Mouse (Mus musculus) forebrain, embryonic 15.5 days (tissue): ENCODE measurements around the gene Pno1. TPM values are rescaled to one million over a fixed set of nuclear protein-coding genes. Genes with fewer than 3 reads are reported as not detected.

Experiments used
- ATAC-seq: fragments of 200-750 bp; cut with Nextera tagmentation; replicated peaks from 2 replicates; pipeline ENCODE4 v1.8.0; 2017; ENCODE audit warnings: mild to moderate bottlenecking, moderate TSS enrichment, moderate library complexity
- H3K27ac ChIP-seq: fragments of 300-500 bp; sonication (generic); replicated peaks from 2 replicates; pipeline ENCODE4 v1.5.1; 2015; ENCODE audit warnings: mild to moderate bottlenecking, inconsistent platforms
- H3K27me3 ChIP-seq: fragments of 300-500 bp; sonication (generic); 2 replicates; pipeline ENCODE4 v1.6.1; 2015; ENCODE audit warnings: inconsistent platforms
- H3K36me3 ChIP-seq: fragments of 300-500 bp; sonication (generic); 2 replicates; pipeline ENCODE4 v1.6.1; 2015; ENCODE audit warnings: mild to moderate bottlenecking, inconsistent platforms
- H3K4me1 ChIP-seq: fragments of 300-500 bp; sonication (generic); 2 replicates; pipeline ENCODE4 v1.6.1; 2015; ENCODE audit warnings: inconsistent platforms
- H3K4me2 ChIP-seq: fragments of 300-500 bp; sonication (generic); replicated peaks from 2 replicates; pipeline ENCODE4 v1.6.1; 2015; ENCODE audit warnings: mild to moderate bottlenecking, inconsistent platforms
- H3K4me3 ChIP-seq: fragments of 300-500 bp; sonication (generic); 2 replicates; pipeline ENCODE4 v1.5.1; 2015; ENCODE audit warnings: mild to moderate bottlenecking, inconsistent platforms
- H3K9ac ChIP-seq: fragments of 300-500 bp; sonication (generic); replicated peaks from 2 replicates; pipeline ENCODE4 v1.6.1; 2015; ENCODE audit warnings: mild to moderate bottlenecking, inconsistent platforms
- H3K9me3 ChIP-seq: fragments of 300-500 bp; sonication (generic); 2 replicates; pipeline ENCODE4 v1.6.1; 2016; ENCODE audit warnings: inconsistent platforms
- WGBS: fragments of 180-500 bp; shearing (Covaris S2); methylation state at CpG from one replicate; pipeline ENCODE4 v1.1.7; 2015; ENCODE audit warnings: mixed read lengths; 5-methylcytosine and 5-hydroxymethylcytosine counted together
- polyA plus RNA-seq: library from polyadenylated mRNA; unstranded; fragments of >200 nt; fragmentation: Nextera tagmentation; extraction: Ambion mirVana; gene quantifications from 2 replicates; pipeline ENCODE4 v1.2.1, GENCODE M21; 2015

Pno1 gene
- polyA plus RNA-seq, 1 experiment from 2014 or later: 41.5 TPM

DNA sequence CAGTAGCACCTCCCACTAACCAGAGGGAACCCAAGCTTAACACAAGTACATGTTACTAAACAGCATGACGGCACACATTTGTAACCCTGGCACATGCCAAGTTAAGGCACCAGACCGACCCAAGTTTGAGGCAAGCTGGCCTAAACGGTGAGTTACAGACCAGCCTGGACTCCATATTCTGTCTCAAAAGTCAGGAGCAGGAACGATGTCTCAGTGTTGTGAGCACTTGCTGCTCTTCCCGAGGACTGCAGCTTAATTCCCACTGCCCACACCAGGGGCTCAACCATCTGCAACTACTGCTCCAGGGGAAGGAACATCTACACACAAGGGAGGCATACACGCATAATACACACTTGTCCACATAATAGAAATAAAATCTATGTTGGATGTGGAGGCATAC is 8.9 kb downstream of the Pno1 start:
- Histone ChIP-seq H3K9ac (no peak overlapping the region), H3K27me3 (no peaks in the 10 kb centered on the region), H3K36me3 (peaks cover 37% of the 10 kb centered on the region), H3K27ac (no peak overlapping the region), H3K9me3 (no peaks in the 10 kb centered on the region), H3K4me2 (no peak overlapping the region), H3K4me3 (no peak overlapping the region), H3K4me1 (no peaks in the 10 kb centered on the region)
- ATAC-seq: no peak
- 90% methylated on average over 6 of the region's 6 CpGs for WGBS

DNA sequence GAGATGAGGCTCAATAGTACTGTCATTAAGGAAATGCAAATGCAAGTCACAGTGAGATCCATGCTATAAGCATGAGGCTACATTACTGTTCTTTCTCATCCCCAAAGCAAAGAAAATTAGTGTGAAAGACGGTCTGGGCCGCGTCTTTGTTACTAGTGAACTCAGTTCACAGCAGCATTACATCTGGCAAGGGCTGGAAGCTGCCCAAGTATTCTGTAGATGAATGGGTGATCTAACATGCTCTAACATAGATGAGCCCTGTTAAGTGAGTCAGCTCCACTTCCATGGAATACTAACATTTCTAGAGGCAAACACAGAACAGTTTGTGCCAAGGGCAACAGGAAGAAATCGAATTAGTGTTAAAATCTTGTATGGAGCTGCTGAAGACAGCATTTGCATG is 10.4 kb downstream of the Pno1 start:
- no peak for ATAC-seq
- Histone ChIP-seq H3K4me3 (no peak overlapping the region), H3K9ac (no peak overlapping the region), H3K27ac (no peak overlapping the region), H3K27me3 (no peaks in the 10 kb centered on the region), H3K4me1 (no peaks in the 10 kb centered on the region), H3K36me3 (peaks cover 53% of the 10 kb centered on the region), H3K4me2 (no peak overlapping the region), H3K9me3 (no peaks in the 10 kb centered on the region)
- WGBS: 92% methylated on average over 4 of the region's 4 CpGs

DNA sequence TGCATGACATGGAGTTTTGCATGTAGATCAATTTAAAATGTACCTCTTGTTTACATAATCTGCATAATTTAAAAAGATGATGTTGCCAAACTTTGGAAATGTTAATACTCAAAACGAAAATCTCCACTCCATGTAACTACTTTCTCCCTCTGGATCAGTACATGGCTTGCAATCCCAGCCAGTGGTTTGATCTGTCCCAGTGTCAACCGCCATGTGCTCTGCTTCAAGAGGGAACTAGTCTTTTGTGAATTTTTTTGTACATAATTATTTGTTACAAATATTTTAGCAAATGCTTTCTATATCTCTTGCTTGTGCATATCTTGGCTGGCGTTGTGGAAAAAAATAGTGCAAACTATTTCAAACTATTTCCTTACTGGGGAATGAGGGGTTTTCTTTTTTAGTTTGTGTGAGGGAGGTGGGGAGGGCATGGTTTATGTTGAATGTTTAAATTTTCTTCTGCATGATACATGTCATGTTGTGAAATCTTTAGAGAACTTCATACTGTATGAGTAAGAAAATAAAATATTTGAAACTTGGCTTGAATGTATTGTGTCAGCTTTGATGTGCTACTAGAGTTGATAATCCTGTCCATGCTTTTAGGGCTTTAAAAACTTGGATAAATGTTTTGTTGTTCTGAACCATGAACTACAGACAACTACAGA is 11.4 kb downstream of the Pno1 start:
- Histone ChIP-seq H3K9me3 (no peaks in the 10 kb centered on the region), H3K36me3 (peaks cover 62% of the 10 kb centered on the region), H3K4me1 (no peaks in the 10 kb centered on the region), H3K27me3 (no peaks in the 10 kb centered on the region), H3K27ac (no peak overlapping the region), H3K4me3 (no peak overlapping the region), H3K4me2 (no peak overlapping the region), H3K9ac (no peak overlapping the region)
- no peak for ATAC-seq
- 95% methylated on average over 3 of the region's 3 CpGs for WGBS

DNA sequence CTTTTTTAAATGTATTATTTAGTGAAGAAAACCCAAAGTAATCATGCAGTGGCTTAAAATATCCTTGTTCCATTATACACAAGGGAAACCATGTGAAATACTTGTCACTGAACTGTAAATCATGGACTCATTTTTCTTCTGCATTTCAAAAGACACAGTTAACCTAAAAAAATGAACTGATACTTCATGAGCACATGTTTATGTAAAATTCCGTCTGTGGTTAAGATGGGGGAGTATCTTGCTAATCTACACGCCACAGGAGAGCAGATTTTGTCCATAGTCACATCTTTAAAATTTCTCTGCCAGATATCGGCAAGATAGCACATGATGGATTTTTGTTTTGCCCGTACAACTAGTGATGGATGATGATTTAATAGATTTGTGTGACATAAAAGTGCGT is 12.2 kb downstream of the Pno1 start:
- WGBS: 96% methylated on average over 5 of the region's 5 CpGs
- peaks cover 69% of the 10 kb centered on the region for H3K36me3 ChIP-seq
- ATAC-seq: no peak

DNA sequence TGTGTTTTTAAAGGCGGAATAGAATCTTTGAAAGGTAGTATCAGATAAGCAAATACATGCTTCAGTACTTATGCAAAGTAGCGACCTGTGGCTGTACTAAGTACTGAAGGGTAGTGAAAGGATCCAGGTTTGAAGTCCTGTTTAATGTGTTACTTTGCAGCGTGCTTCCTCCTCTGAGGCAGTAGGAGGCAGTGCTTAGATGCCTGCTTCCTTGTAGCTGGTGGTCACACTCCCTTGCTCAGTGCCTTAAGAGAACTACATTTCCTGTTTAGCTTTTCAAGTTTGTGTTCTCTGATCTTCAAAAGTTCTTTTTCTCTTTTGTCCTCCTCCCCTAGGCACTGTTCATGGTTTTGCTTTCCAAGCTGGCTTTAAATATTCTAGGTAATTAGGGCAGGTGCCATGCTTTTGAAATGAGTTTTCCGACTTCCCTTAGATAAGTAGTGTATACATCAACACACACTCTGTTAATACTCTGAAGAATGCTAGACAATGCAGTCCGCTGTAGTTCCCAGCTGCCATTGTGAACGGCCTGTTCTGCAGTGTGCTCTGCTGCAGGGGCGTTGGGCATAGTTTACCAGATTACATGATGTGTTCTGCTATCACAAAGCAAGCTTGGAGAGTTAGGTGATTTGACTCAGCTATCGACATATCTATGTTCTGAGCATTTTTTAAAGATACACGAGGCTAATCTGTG is 19.1 kb downstream of the Pno1 start:
- Histone ChIP-seq H3K27me3 (no peaks in the 10 kb centered on the region), H3K4me2 (no peak overlapping the region), H3K9me3 (no peaks in the 10 kb centered on the region), H3K4me1 (no peaks in the 10 kb centered on the region), H3K9ac (no peak overlapping the region), H3K4me3 (no peak overlapping the region), H3K36me3 (peaks cover 33% of the 10 kb centered on the region), H3K27ac (no peak overlapping the region)
- 43% methylated on average over 9 of the region's 9 CpGs for WGBS
- no peak for ATAC-seq

More for the DNA sequence above, 12.2 kb downstream of the Pno1 start:
- Histone ChIP-seq H3K9ac (no peak overlapping the region), H3K4me3 (no peak overlapping the region), H3K27ac (no peak overlapping the region), H3K27me3 (no peaks in the 10 kb centered on the region), H3K4me2 (no peak overlapping the region), H3K9me3 (no peaks in the 10 kb centered on the region), H3K4me1 (no peaks in the 10 kb centered on the region)

DNA sequence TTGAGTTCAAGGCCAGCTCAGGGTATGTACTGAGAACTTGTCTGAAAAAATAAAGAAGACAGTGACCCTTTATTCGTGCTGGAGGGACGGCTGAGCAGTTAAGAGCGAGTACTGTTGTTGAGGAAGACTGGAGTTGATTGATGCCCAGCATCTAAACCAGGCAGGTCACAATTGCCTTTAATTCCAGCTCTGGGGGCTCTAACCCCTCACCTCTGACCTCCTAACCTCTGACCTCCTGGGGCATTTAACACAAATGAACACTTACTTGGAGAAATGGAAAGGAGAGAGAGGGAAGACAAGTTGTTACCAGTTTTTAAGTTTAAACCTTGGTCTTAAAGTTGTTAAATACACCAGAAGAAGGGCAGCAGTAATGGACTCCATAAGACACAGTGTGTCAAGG is 22.6 kb downstream of the Pno1 start:
- no peak overlapping the region for H3K4me3 ChIP-seq
- 76% methylated on average over 3 of the region's 3 CpGs for WGBS
- no peak overlapping the region for H3K4me2 ChIP-seq
- H3K4me1 ChIP-seq: no peaks in the 10 kb centered on the region
- H3K9me3 ChIP-seq: no peaks in the 10 kb centered on the region
- no peak; the same call in 1 of the 2 replicates for ATAC-seq
- H3K36me3 ChIP-seq: no peaks in the 10 kb centered on the region
- H3K27me3 ChIP-seq: no peaks in the 10 kb centered on the region
- H3K27ac ChIP-seq: no peak overlapping the region
- no peak overlapping the region for H3K9ac ChIP-seq

DNA sequence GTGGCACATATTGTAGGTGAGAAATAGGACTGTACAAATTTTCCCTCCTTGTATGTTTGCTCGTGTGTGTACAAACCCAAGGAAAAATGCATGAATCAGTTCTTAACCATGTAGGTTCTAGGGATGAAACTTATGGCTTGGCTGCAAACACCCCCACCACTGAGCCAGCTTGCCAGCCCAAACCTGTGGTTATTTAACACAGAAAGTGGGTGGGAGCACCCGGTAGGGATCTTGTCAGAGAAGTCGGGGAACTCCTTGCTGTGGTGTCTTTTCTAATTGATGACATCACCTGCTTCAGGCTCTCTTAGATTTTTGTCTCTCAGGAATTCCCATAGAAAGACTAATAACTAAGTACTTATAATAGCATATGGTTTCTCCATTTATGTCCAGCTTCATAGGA is 23.7 kb downstream of the Pno1 start:
- Histone ChIP-seq H3K4me3 (no peak overlapping the region), H3K4me1 (no peaks in the 10 kb centered on the region), H3K9me3 (no peaks in the 10 kb centered on the region), H3K4me2 (no peak overlapping the region), H3K9ac (no peak overlapping the region), H3K27me3 (no peaks in the 10 kb centered on the region), H3K27ac (no peak overlapping the region), H3K36me3 (no peaks in the 10 kb centered on the region)
- WGBS: 73% methylated on average over 3 of the region's 3 CpGs
- no peak for ATAC-seq

DNA sequence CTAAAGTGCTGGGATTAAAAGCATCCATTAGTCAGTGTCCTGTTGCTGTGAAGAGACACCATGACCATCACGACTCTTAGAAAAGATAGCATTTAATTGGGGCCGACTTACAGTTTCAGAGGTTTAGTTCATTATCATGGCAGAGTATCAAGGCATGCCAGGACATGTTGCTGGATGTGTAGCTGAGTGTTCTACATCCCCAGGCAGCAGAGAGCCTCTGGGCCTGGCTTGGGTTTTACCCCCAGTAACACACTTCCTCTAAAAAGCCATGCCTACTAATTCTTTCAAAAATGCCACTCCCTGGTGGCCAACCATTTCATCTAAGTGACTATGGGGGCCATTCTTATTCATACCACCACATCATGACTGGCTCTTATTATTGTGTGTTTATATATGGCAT is 28.2 kb downstream of the Pno1 start:
- no peaks in the 10 kb centered on the region for H3K9me3 ChIP-seq
- H3K4me1 ChIP-seq: 0 out of 2 replicates have a peak, but pooled peaks cover 2% of the 10 kb centered on the region
- H3K4me3 ChIP-seq: no peak overlapping the region
- H3K9ac ChIP-seq: no peak overlapping the region
- no peaks in the 10 kb centered on the region for H3K36me3 ChIP-seq
- H3K27ac ChIP-seq: no peak overlapping the region
- H3K4me2 ChIP-seq: no peak overlapping the region
- ATAC-seq: no peak
- 96% methylated on average over 2 of the region's 2 CpGs for WGBS
- no peaks in the 10 kb centered on the region for H3K27me3 ChIP-seq

DNA sequence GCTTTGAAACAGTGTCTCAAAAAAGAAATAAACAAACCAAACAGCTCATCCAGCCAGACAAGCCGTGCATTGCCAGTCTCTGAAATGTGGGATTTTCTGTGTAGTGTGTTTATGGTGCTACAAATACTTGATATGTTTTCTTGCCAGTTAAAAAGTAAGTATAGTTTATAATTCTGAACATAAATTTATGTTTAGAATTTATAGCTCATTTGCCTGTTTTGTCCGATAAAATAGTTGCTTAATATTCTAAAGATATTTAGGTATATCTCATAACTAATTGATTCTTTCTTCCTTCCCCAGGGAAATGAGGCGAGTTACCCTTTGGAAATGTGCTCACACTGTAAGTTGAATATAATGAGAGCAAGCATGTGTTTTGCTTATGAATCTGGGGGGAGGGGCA is 29.6 kb downstream of the Pno1 start, which contains the start of gene Wdr92:
Gene Wdr92, plus strand, starts transcription at position 301 of the 400 bp plus-strand sequence.
- 81% methylated on average over 3 of the region's 3 CpGs for WGBS
- Histone ChIP-seq H3K27ac (no peak within 1 kb of the TSS), H3K9ac (no peak within 1 kb of the TSS), H3K9me3 (no peaks in the 10 kb centered on the region), H3K4me2 (no peak within 1 kb of the TSS), H3K36me3 (no peaks in the 10 kb centered on the region), H3K4me1 (0 out of 2 replicates have a peak, but pooled peaks cover 2% of the 10 kb centered on the region), H3K27me3 (no peaks in the 10 kb centered on the region), H3K4me3 (no peak within 1 kb of the TSS)
- no peak for ATAC-seq

DNA sequence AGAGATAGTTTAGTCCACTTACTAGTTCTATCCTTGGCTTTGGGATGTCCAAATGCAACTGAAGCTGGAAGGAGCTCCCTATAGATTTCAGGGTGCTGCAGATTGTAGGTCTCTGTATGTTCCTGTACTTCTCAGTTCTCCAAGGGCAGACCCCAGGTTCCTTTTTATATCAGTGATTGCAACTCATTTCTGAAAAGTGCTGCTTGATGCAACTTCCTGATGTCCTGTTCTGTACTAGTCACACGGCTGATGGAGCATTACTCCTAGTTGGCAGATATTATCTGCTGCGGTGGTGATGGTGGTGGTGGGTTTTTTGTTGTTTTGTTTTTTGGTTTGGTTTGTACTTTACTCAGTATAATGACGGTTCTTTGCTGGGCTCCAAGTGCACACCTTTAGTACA is 30.6 kb downstream of the Pno1 start:
- Histone ChIP-seq H3K9me3 (no peaks in the 10 kb centered on the region), H3K4me2 (no peak overlapping the region), H3K27ac (no peak overlapping the region), H3K4me1 (0 out of 2 replicates have a peak, but pooled peaks cover 2% of the 10 kb centered on the region), H3K4me3 (no peak overlapping the region), H3K36me3 (no peaks in the 10 kb centered on the region), H3K9ac (no peak overlapping the region), H3K27me3 (no peaks in the 10 kb centered on the region)
- 92% methylated on average over 3 of the region's 3 CpGs for WGBS
- no peak for ATAC-seq

DNA sequence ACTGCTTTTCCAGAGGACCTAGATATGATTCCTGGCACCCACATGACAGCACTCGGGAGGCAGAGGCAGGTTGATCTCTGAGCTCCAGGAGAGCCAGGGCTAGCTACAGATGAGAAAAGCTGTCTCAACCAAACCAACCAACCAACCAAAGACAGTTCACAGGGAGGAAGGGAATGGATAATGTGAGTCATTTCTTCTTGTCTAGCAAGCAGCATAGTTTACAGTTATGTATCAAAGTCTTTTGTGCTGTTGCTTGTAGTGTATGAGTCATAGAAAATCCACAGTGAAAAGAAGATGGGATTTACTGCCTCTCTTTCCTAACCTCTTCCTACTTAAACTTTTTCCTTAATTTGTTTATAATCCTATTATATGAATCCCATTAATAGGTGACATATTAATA is 34.7 kb downstream of the Pno1 start:
- no peak overlapping the region for H3K4me2 ChIP-seq
- ATAC-seq: no peak
- no peaks in the 10 kb centered on the region for H3K4me1 ChIP-seq
- no peaks in the 10 kb centered on the region for H3K36me3 ChIP-seq
- H3K27ac ChIP-seq: no peak overlapping the region
- H3K4me3 ChIP-seq: no peak overlapping the region
- no peak overlapping the region for H3K9ac ChIP-seq
- 0 out of 2 replicates have a peak, but pooled peaks cover 3% of the 10 kb centered on the region for H3K9me3 ChIP-seq
- no peaks in the 10 kb centered on the region for H3K27me3 ChIP-seq
- WGBS: 100% methylated on average over 1 of the region's 1 CpGs

DNA sequence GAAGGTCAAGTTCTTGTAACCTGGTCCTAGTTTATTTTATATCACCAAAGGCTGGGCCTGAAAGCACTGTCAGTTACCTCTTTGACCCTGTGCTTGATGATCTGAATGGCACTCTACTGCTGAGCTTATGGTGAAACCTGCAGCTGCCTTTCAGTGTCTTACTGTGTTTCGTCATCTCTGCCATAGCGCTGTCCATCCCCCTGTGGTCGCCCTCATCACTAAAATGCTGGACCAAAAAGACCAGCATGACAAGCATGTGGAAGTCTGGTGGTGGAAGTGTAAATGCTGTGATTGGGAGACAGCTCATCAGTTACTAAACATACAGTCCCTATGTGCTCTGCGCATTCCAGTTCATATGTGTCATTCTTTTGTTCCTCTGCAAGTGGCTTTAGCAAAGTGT is 39.1 kb downstream of the Pno1 start:
- Histone ChIP-seq H3K4me1 (0 out of 2 replicates have a peak, but pooled peaks cover 3% of the 10 kb centered on the region), H3K27ac (no peak overlapping the region), H3K27me3 (no peaks in the 10 kb centered on the region), H3K4me2 (no peak overlapping the region), H3K4me3 (no peak overlapping the region), H3K9ac (no peak overlapping the region), H3K36me3 (no peaks in the 10 kb centered on the region), H3K9me3 (0 out of 2 replicates have a peak, but pooled peaks cover 3% of the 10 kb centered on the region)
- ATAC-seq: no peak
- 93% methylated on average over 4 of the region's 4 CpGs for WGBS
